8 mouse cellular contexts compared by ENCODE assay signal in the genomic region with DNA sequence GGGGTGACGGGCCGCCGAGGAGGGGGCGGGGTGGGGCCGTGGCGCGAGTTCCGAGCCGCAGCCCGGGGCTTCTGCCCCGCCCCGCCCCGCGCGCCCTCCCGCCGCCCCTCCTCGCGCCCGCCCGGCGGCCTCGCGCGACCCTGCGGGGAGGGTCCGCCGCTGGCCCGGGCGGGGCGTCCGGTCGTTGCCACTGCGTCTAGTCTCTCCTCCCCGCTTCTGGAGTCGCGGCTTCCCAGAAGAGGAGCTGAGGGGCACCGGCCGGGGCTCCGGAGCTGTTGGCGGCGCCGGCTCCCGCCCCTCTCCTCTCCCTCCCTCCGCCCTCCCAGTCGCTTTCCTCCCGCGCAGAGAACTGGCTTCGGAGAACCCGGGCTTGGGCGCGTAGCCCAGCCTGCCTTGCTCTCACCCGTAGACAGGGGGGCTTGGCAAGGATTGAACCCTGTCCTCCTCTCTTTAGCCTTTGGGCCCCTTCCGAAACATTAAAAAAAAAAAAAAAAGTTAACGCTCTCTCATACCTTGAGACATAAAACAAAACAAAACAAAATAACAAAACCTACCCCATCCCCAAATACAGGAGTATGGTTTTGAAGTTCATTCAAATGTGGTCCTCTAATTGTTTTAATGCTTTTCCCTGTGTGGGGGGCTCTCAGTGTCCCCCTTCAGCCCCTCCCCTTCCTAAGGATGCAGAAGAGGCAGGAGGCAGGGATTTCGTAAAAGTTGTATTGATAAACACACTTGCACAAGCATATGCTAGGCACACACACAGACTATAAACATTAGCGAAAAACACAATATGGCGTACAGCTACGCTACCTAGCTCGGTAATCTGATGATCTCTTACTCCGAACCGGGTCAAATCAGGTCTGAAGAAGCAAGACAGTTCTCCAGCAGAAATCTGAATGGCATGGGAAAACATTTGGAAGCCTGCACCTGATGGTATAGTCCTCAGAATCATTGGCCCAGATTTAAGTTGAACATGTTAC. TPM values are rescaled to one million over a fixed set of nuclear protein-coding genes. Genes with fewer than 3 reads are reported as not detected.
DNase-seq lines count a peak whose midpoint lies in the region; ATAC-seq lines count a peak whose summit lies in the region.

No protein-coding gene starts in this region.

- H3K4me2 ChIP-seq in hindbrain, embryonic 15.5 days: peak overlapping the region; percentile 72

- peaks cover 11% of the 10 kb centered on the region; the same call in 1 of the 2 replicates for H3K4me1 ChIP-seq in hindbrain, embryonic 15.5 days (replicated peaks)

- no peaks in the 10 kb centered on the region for H3K9me3 ChIP-seq in hindbrain, embryonic 15.5 days

- peak overlapping the region; percentile 65 for H3K9ac ChIP-seq in hindbrain, embryonic 15.5 days

- DNase-seq in cerebellum, postnatal 14 days: peak; percentile 89 to 91
- DNase-seq in frontal cortex, postnatal 25 days (ENCODE audit: low spot score in 2 of 2): peak; percentile 29 to 34
- peak; percentile 32 to 51 for DNase-seq in left cerebral cortex, adult 18-20 months (ENCODE audit: low spot score in 2 of 2)
- DNase-seq in lung, postnatal 4 days: peak; percentile 82 to 92
- DNase-seq in right cerebral cortex, adult 18-20 months: peak; percentile 55
- peak; percentile 77 to 80 for DNase-seq in urinary bladder, postnatal 4 days (ENCODE audit: low spot score in 2 of 2)

- WGBS in hindbrain, embryonic 15.5 days: under 1% methylated on average over 18 of the region's 62 CpGs

- H3K36me3 ChIP-seq in hindbrain, embryonic 15.5 days: no peaks in the 10 kb centered on the region

- no peaks in the 10 kb centered on the region for H3K27me3 ChIP-seq in hindbrain, embryonic 15.5 days

- H3K4me3 ChIP-seq in hindbrain, embryonic 15.5 days: peak overlapping the region; percentile 86

- ATAC-seq in activated CD4-positive, CD25-positive, alpha-beta regulatory T cell, adult 4 months: peak; percentile 2
- peak; percentile 39 for ATAC-seq in hindbrain, embryonic 15.5 days (ENCODE audit: low FRiP score, low read depth)

- peak overlapping the region; percentile 97 for H3K27ac ChIP-seq in hindbrain, embryonic 15.5 days (replicated peaks)

RNA-seq across cellular contexts. Expression of a gene that starts 0.6 kb away (rescaled TPM):
- polyA plus RNA-seq in activated CD4-positive, CD25-positive, alpha-beta regulatory T cell, adult 4 months (2017; shearing (Covaris generic)): 10 to 100 TPM; 41.3 to 43.4 TPM
- 60.9 and 69.7 TPM in 2 replicates for polyA plus RNA-seq in hindbrain, embryonic 15.5 days (2015; fragmentation: Nextera tagmentation; extraction: Ambion mirVana)
- total RNA-seq in left cerebral cortex, adult 18-20 months (2021): 10 to 100 TPM; 44.7 to 44.8 TPM

Comparison
In these comparisons a context has a peak if more than half of its experiments do, and no peak if none do; other contexts are left out.
1. Peak in every context shown above with its lines: DNase-seq, ATAC-seq, H3K4me3 ChIP-seq and H3K27ac ChIP-seq.
2. DNase-seq: peak in every context shown above with its lines; median percentile 90 in cerebellum, postnatal 14 days; 87 in lung, postnatal 4 days; 78 in urinary bladder, postnatal 4 days; 55 in right cerebral cortex, adult 18-20 months; 42 in left cerebral cortex, adult 18-20 months; 32 in frontal cortex, postnatal 25 days.